Mouse (Mus musculus): Measurements from ENCODE around the gene Atpif1.

- no peak for TF ChIP-seq CTCF (IDR thresholded peaks at IDR 0.05; ENCODE audit: borderline replicate concordance, extremely low read depth, insufficient read depth, insufficient read length)
- no peak for TF ChIP-seq POLR2A (IDR thresholded peaks at IDR 0.05; ENCODE audit: borderline replicate concordance, extremely low read depth, insufficient read depth, insufficient read length, poor library complexity, severe bottlenecking)
Measured at GRCm38 (mm10) chr4:132513395-132514273, 19.8 kb downstream of the Atpif1 start.

Data from brain, embryonic 14.5 days (tissue).